Mouse (Mus musculus) limb, embryonic 11.5 days (tissue): ENCODE data around the gene Apon. TPM values are rescaled to one million over a fixed set of nuclear protein-coding genes. Genes with fewer than 3 reads are reported as not detected.

Experiments
- polyA plus RNA-seq: library from polyadenylated mRNA; unstranded; fragments of >200 nt; fragmentation: Nextera tagmentation; extraction: Ambion mirVana; gene quantifications from 2 replicates; pipeline ENCODE4 v1.2.1, GENCODE M21; 2014

Gene Apon
- polyA plus RNA-seq, 1 experiment from 2014 or later: 0.52 TPM

Other genes starting within 250 kb of the Apon start
- not detected in 2 replicates for gene Hsd17b6, start 246.5 kb upstream of the Apon start, polyA plus RNA-seq
- gene Prim1, start 238.9 kb upstream of the Apon start, polyA plus RNA-seq: 111 TPM in 2 replicates
- gene Naca, start 218.5 kb upstream of the Apon start, polyA plus RNA-seq: 1,036 and 1,045 TPM in 2 replicates
- gene Ptges3, start 195.1 kb upstream of the Apon start, polyA plus RNA-seq: 631 and 646 TPM in 2 replicates
- 2,292 and 2,394 TPM in 2 replicates for gene Atp5b, start 170.8 kb upstream of the Apon start, polyA plus RNA-seq
- gene Baz2a, start 162.5 kb upstream of the Apon start, polyA plus RNA-seq: 16.7 and 17.1 TPM in 2 replicates
- gene Rbms2, start 73.8 kb upstream of the Apon start, polyA plus RNA-seq: 25.2 and 29.8 TPM in 2 replicates
- gene Gls2, start 59.6 kb upstream of the Apon start, polyA plus RNA-seq: 1.6 and 1.9 TPM in 2 replicates
- gene Spryd4, start 42.3 kb upstream of the Apon start, polyA plus RNA-seq: 32.5 and 33.1 TPM in 2 replicates
- 0.32 and 0.41 TPM in 2 replicates for gene Mip, start 28.3 kb upstream of the Apon start, polyA plus RNA-seq
- gene Timeless, start 22.0 kb upstream of the Apon start, polyA plus RNA-seq: 92.9 and 95.6 TPM in 2 replicates
- not detected in 2 replicates for gene Apof, start 14.6 kb downstream of the Apon start, polyA plus RNA-seq
- gene Stat2, start 16.5 kb downstream of the Apon start, polyA plus RNA-seq: 12.0 and 14.0 TPM in 2 replicates
- gene Il23a, start 44.7 kb downstream of the Apon start, polyA plus RNA-seq: not detected in 2 replicates
- gene Pan2, start 49.2 kb downstream of the Apon start, polyA plus RNA-seq: 37.5 and 38.7 TPM in 2 replicates
- gene Cnpy2, start 68.4 kb downstream of the Apon start, polyA plus RNA-seq: 343 and 351 TPM in 2 replicates
- 231 and 232 TPM in 2 replicates for gene Cs, start 83.6 kb downstream of the Apon start, polyA plus RNA-seq
- 8.5 and 11.0 TPM in 2 replicates for gene Coq10a, start 114.9 kb downstream of the Apon start, polyA plus RNA-seq
- gene Ankrd52, start 123.0 kb downstream of the Apon start, polyA plus RNA-seq: 12.0 and 12.8 TPM in 2 replicates
- 0.07 and 0.20 TPM in 2 replicates for gene Slc39a5, start 147.1 kb downstream of the Apon start, polyA plus RNA-seq
- 89.9 and 91.8 TPM in 2 replicates for gene Nabp2, start 157.4 kb downstream of the Apon start, polyA plus RNA-seq
- gene Rnf41, start 157.6 kb downstream of the Apon start, polyA plus RNA-seq: 34.3 and 34.6 TPM in 2 replicates
- gene Smarcc2, start 205.2 kb downstream of the Apon start, polyA plus RNA-seq: 96.5 and 105 TPM in 2 replicates
- 656 and 696 TPM in 2 replicates for gene Myl6, start 240.0 kb downstream of the Apon start, polyA plus RNA-seq
- gene Myl6b, start 244.6 kb downstream of the Apon start, polyA plus RNA-seq: 3.1 and 4.4 TPM in 2 replicates